Mouse (Mus musculus) gastrocnemius, postnatal 25 days (tissue): ENCODE measurements at regions not wholly inside any gene's neighbourhood (a gene's known extent, or its start where the extent isn't known, plus 50 kb on each side); places are given as distances from the start of the nearest gene placed in this dataset.

Source experiments
- DNase-seq: peaks from one replicate; pipeline ENCODE4 v3.0.0; 2022

DNA sequence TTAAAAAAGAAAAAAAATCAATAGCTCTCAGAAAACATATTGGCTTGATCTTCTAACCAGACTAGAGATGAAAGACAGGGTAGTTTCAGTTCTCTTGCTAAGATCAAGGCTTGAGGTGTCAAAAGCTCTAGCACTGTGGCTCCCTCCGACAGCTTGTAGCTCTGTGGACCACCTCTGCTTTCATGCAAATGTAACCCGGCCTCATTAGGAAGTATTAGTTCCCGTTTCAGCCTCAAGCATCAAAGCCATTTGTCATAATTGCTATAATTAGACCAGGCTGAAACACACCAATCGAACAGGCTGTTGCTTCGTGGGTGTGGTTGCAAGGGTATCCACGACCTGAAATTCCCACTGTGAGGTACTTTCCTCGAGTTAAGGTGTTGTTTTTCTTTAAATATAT lies 140.7 kb upstream of the Klf3 start:
- no peak for DNase-seq

- DNase-seq = no peak
These were observed 139.4 kb upstream of the Klf3 start for GRCm38 (mm10) chr5:64663766-64664165.

DNA sequence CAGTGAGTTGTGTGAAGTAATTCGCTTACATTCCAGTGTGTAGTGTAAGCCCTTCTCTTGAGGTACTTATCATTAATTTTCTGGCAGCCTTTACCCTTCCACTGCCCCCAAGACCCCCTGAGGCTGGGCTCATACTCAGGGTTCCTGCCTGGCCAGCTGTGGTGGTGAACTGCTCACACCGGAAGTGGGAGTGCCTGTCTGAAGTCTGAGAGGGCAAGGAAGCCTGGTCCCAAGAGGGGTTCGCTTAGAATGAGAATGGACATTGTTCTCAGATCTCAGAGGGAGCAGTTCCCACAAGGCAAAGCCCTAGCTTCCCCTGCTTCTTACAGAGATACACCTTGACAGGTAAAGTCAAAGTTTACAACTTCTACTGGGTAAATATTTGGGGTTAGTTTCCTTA lies 138.1 kb upstream of the Klf3 start:
- no peak for DNase-seq

DNA sequence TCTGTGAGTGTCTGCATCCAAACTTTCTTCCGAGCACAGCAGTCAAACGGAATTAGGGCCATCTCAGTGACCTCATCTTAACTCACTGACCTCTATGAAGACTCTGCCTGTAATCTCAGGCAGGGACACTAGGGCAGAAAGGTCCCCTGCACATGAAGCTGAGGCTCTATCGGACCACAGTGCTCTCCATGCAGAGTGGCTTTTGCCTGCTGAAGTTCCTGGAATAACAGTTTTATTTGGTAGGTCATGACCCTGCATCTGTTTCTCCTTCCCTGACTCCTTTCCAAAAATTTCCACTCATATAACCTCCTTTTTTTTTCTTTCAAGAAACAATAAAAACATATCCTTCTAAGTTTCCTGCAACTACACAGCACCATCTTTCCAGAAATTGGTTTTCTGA lies 136.9 kb upstream of the Klf3 start:
- peak; percentile 20 for DNase-seq

GRCm38 (mm10) chr5:64667053-64667452 lies 136.1 kb upstream of the Klf3 start:
- DNase-seq = peak; percentile 34

- no peak for DNase-seq
These were observed 129.3 kb upstream of the Klf3 start for GRCm38 (mm10) chr5:64673861-64674260.

- no peak for DNase-seq
These were observed 126.8 kb upstream of the Klf3 start for GRCm38 (mm10) chr5:64676214-64676945.

DNA sequence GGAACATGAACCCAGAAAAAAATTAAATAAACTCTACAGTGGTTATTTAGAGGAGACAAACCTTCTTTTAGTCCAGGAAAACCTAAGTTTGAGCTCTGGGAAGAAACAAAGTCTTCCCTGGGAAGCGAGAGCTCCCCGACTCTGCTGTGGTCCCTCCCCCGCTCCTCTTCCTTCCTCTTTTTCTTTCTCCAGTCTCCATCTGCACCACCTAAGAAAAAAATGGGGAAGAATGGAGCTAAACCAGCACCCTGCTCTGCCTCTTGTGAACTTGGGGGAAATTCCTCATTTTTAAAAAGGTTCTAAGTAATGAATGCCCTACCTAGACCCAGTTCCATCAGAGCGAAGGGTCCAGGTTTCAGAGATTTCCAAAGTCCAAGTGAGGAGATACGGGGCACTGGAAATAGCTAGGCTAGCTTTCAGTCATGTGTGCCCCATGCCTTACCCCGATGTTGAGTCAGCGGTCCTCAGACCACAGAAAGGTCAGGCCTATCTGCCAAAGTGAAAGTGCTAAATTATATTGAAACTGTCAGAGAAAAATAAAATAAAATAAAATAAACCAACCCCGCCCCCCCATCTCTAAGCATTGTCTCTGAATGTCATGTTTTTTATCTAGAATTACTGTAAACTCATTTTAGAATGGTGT lies 126.1 kb upstream of the Klf3 start:
- no peak for DNase-seq

DNA sequence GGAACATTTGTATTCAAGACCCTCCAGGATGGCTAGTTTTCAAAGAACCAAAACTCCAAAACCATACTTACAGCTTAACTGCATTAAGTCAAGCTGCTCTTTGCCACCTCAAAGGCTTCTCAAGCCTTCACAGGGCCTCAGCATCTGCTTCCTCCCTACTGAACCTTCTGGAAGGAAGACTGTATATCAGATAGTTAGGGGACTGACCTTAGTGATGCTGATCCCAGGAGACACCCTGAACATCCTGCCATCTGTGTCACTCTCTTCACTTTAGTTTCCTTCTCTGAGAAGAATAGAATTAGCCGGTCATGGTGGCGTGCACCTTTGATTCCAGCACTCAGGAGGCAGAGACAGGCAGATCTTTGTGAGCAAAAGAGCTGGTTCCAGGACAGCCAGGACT lies 124.5 kb upstream of the Klf3 start:
- DNase-seq = no peak

GRCm38 (mm10) chr5:64679996-64680625 lies 123.1 kb upstream of the Klf3 start:
- peak; percentile 34 for DNase-seq

DNA sequence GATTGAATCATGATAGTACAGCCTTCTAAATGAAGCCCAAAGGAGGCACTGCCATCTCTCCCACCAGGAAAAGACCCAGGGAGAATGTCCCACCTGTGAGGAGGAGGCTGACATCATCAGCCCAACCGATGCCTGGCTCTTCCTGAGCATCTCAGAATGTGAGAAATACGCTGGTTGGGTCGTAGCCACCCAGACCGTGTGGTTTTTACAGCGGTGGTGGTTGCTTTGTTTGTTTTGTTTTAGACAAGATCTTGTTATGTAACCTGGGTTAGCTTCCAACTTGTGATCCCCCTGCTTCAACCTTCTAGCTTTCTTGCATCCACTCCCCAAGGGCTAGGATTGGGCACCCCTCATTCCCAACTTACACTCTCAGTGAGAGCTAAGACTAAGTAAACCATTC lies 122.0 kb upstream of the Klf3 start:
- DNase-seq = no peak

DNA sequence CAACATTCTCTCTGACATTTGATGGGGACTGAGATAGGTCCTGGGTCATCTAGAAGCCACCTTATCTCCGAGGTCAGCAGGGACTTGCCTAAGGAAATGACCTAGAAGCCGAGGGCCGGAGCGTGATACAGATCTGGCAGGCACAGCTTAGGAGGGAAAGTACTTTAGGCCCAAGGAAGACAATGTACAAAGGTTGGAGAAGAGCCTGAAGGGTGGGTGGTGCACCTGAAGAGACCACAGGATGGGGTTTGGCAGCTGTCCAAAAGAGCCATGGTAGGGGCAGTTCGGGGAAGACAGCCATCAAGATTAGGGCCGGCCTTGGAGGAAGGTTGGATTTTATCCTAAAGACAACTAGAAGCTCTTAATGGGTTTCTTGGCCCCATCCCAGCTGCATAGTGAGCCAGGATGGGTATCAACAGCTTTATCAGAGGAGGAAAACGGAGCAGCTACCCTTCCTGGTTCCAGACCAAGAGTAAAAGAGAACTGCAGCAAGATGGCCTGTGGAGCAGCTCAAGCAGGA lies 120.8 kb upstream of the Klf3 start:
- no peak for DNase-seq

DNA sequence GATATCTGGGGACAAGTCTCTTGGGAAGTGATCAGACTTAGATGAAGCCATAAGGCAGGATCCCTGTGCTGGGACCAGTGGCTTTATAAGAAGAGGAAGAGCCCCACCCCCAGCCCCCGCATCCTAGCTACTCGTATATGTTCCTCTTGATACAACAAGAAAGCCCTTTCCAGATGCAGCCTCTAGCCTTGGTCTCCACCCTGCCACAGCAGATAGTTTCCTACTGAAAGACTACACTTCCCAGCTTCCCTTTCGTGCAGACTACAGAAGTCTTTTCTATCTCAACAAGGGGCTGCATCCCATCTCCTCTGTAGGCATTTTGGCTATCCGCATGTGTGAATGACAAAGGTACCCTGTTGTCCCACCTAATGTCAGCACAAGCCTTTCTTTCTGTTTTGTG lies 119.8 kb upstream of the Klf3 start:
- no peak for DNase-seq

GRCm38 (mm10) chr5:64684275-64684674 lies 118.9 kb upstream of the Klf3 start:
- DNase-seq = no peak

- no peak for DNase-seq
These were observed 113.0 kb upstream of the Klf3 start for GRCm38 (mm10) chr5:64690148-64690547.

- DNase-seq = no peak
These were observed 111.6 kb upstream of the Klf3 start for GRCm38 (mm10) chr5:64691406-64692100.

GRCm38 (mm10) chr5:64692335-64692734 lies 110.9 kb upstream of the Klf3 start:
- DNase-seq = no peak

DNA sequence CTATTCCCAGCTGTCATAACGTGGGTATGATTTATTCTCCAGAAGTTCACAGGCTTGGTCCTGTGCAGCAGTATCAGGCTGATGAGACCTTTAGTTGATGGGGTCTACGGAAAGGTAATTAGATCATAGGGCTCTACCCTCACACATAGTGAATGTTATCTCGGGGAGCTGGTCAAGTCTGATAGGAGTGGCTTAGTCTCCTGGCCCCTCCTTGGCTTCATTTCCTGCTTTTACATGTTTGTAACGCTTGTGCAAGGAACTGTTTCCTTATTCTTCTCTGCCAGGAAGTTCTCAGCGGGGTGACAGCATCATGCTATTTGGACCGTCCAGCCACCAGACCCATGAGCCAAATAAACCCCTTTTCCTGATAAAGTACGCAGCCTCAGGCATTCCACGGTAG lies 109.6 kb upstream of the Klf3 start:
- no peak for DNase-seq

GRCm38 (mm10) chr5:64694606-64695005 lies 108.6 kb upstream of the Klf3 start:
- no peak for DNase-seq

DNA sequence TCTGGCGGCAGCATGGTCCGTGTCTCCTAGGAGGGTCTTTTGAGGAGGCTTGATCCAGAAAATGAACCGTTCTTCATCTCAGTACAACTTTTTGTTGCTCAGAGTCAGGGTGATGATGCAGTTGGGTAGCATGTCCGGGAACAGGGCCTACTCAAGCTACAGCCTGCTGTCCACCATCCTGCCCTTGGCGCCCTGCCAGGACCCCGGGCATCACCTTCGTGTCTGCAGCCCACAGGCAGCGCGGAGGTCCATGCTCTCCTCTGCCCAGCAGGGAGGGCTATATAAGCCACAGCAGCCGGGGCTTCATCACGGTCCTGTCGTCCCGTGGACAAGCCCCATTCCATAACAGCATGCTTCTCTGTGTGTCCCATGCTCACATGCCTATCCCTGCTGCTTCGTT lies 107.1 kb upstream of the Klf3 start:
- no peak for DNase-seq

GRCm38 (mm10) chr5:64697466-64697865 lies 105.7 kb upstream of the Klf3 start:
- DNase-seq = no peak

DNA sequence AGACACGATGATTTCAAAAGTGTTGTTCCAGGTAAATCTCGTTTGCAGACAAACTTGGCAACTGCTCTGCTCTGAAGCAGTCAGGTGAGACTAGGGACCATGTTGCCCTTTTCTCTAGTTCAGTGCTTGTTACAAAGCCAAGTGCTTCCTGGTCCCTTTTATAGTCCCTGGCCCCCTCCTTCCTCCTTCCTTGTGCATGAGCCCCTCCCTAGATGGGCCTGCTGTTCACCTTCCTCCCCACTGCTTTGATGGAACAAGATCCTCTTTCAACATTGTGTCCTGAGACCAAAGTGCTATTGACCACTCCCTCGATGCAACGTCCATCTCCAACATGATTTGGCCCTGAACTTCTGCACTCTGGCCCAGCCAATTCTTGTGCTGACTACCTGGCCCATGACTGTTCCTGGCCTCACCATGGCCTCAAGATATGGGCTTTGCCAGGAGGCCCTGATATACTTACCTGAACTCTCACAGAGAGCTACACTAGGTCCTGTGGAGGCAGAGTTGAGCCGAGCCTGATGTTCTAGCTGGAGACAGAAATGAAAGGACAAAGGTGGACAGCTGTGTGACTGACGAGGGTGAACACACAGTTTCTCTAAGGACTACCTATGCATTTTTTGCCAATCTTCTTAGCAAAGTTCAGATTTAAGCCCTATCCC lies 104.6 kb upstream of the Klf3 start:
- DNase-seq = no peak
